Mouse (Mus musculus) neural tube, embryonic 10.5 days (tissue): ENCODE results near the gene Olfr154.
"Not testable (repeated sequence)": the region's sequence is repeated elsewhere in the genome, so short reads cannot be mapped to it uniquely, and the experiment has no call there.

Source experiments
- DNase-seq: peaks from one replicate; pipeline ENCODE4 v3.0.0-alpha.2; 2017; ENCODE audit warnings: low spot score; ENCODE audit errors: extremely low spot score

Olfr154 gene

DNA sequence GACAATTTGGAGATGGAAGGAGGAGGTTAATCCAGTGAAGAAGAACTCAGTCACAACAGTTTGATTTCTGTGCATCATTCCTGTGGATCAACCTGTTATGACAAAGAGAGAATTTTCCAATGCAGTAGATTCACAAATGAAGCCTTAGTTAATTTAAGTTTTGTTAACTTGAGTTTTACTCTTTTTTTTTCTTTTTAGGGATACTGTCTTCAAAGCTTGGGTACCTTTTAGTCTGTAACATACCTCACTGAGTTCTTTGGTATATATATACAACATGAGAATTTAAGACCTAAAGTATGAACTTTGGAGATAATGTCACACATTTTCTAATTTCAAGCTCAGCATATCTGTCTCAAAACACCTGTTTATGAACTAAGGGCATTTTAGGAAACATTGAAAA is at the start of gene Olfr154:
Gene Olfr154 (minus strand): TSS at position 101 of the 400 bp plus-strand sequence.
- not testable (repeated sequence) for DNase-seq

DNA sequence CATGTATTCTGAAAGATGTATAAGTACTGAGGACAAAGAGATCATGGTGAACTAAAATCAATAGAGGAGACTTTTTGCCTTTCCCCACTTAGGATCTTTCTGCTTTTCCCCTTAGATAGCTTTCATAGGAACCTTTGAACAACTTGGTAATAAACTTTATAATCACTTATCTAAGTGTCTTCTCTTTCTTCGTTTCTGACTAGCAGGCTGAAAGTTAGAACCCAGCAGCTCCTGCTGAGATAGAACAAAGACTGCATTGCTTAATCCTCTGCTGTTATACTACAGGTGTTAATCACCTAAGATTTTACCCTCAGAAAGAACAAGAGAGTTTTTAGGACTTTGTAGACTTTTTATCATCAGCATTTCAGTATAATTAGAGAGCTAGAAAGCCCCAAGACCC is 46.9 kb upstream of the Olfr154 start:
- DNase-seq, result no peak

DNA sequence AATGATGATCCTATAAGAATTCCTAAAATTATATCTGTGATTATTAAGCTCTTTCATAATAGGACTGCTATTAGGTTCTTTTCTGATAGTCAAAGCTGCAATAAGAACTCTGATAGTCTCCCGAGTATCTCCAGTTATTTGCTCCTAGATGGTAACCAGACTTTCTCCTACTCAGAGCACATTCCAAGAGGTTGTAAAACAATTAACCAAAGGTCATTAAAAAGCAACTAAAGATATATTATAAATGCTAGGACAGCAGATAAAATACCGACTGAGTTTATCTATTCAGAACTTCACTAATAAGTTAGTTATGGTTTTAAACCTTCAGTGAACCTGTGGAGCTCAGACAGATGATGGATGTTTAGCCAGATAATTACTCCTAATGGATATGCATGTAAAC is 46.4 kb upstream of the Olfr154 start:
- DNase-seq, result not testable (repeated sequence)

DNA sequence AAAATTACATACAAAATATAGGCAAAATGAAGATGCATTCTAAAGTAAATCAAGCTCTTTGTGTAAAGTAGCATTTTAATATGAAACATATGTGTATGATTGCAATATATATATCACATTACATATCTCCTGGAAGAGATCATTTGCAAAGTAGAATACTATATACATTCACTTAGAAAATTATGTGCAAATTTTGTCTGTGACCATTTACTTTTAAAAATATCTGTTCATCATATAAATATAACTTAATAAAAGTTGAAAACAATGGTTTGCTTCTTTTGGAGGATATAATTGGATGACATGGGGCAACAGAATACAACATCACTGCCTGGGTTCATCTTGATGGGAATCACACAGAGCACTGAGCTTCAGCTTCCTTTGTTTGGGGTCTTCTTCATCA is 24.9 kb upstream of the Olfr154 start, which contains the start of gene Olfr1008:
Gene Olfr1008 (plus strand): TSS at position 301 of the 400 bp plus-strand sequence.
- DNase-seq, result no peak

DNA sequence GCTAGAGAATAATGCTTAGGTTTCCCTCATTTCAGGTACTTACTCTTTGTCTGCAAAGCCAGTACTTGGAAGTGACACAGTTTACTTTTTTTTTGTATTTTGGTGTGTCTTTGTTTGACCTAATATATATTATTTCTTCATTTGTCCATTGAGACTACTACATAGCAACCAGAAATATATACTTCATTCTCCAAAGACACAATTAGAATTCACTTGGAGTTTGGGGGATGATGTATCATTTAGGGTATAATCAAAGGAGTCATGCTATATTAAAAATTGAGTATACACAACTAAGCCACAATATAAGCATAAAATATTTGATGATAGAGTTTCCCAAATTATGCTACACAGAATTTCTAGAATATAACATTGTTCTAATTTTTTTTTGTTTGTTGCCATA is 14.4 kb upstream of the Olfr154 start, which contains the start of gene Olfr1006:
Gene Olfr1006 (minus strand): TSS at position 101 of the 400 bp plus-strand sequence.
- no peak for DNase-seq

DNA sequence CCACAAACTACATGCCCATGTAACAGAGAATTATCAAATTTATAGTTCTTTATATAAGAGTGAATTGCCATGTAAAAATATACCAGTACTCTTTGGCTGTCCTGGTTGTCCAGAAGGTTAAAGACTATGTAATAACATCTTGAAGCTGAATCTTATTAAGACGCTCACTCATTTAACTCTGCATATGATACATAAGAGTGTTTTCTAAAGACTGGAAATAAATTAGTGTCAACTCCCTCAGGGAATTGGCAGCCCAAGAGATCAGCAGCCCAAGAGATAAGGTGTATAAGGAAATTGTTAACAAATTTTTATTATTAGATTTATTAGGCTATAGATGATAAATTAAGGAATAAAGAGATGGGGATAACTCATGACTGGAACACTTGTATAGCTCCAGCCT is 13.7 kb downstream of the Olfr154 start, which contains the start of gene Olfr1002:
Gene Olfr1002 (minus strand): TSS at position 101 of the 400 bp plus-strand sequence.
- no peak for DNase-seq
